Mouse (Mus musculus): ENCODE data around the gene Jsrp1.

- TF ChIP-seq USF2 (IDR thresholded peaks at IDR 0.05; ENCODE audit: borderline replicate concordance in 1 of 2, insufficient read depth in 1 of 2, low read depth in 1 of 2, low read length in 2 of 2) (no peak), BHLHE40 (IDR thresholded peaks at IDR 0.05; ENCODE audit: borderline replicate concordance, low read depth, low read length) (no peak), POLR2A (IDR thresholded peaks at IDR 0.05; ENCODE audit: control insufficient read depth in 1 of 2, insufficient read depth in 1 of 2, low read depth in 1 of 2, low read length in 2 of 2, poor library complexity in 1 of 2) (no peak), CTCF (IDR thresholded peaks at IDR 0.05 in 2 of 3, conservative IDR thresholded peaks at IDR 0.05 in 1 of 3; ENCODE audit: control insufficient read depth in 1 of 3, insufficient read depth in 1 of 3, low read depth in 2 of 3, low read length in 3 of 3, poor library complexity in 1 of 3, severe bottlenecking in 1 of 3) (no peak), MXI1 (IDR thresholded peaks at IDR 0.05; ENCODE audit: low read depth, low read length) (no peak), HCFC1 (IDR thresholded peaks at IDR 0.05; ENCODE audit: low read depth, low read length) (no peak), EP300 (IDR thresholded peaks at IDR 0.05; ENCODE audit: low read depth in 1 of 2, low read length in 2 of 2) (no peak), MAX (IDR thresholded peaks at IDR 0.05; ENCODE audit: low read length) (no peak), E2F4 (IDR thresholded peaks at IDR 0.05; ENCODE audit: borderline replicate concordance, low read depth, low read length) (no peak), TCF12 (IDR thresholded peaks at IDR 0.05; ENCODE audit: low read depth, low read length) (no peak), MAFK (IDR thresholded peaks at IDR 0.05; ENCODE audit: borderline replicate concordance, low read depth, low read length) (no peak), TAL1 (IDR thresholded peaks at IDR 0.05; ENCODE audit: low read length) (no peak), JUND (IDR thresholded peaks at IDR 0.05; ENCODE audit: low read depth, low read length) (no peak), CHD2 (IDR thresholded peaks at IDR 0.05; ENCODE audit: low read length) (no peak)
Observed at GRCm38 (mm10) chr10:80790761-80791404, 22.4 kb downstream of the Jsrp1 start.
